Comparison of ENCODE assay signal across 8 mouse cellular contexts in the genomic region with DNA sequence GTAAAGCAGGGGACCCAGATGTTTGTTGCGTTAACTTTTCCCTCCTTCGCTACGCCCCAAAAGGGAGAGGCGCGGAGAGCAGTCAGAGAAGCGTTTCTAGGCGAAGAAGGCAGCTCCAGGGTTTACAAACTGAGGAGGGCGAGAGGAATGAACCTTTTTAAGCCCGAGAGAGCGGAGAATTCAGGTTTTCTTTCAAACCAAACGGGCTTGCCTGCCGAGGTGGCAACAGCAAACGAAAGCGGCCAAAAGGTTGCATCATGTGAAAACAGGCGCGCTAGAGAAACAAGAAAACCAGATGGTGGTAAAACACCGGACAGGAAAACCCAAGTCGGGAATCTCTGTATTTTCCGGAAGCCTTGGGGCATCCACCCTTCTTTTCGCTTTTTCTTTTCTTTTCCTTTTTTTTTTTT. TPM values are rescaled to one million over a fixed set of nuclear protein-coding genes. Genes with fewer than 3 reads are reported as not detected.
DNase-seq lines count a peak whose midpoint lies in the region; ATAC-seq and TF ChIP-seq lines count a peak whose summit lies in the region.

No protein-coding gene starts in this region.

- ATAC-seq in embryonic facial prominence, embryonic 14.5 days (ENCODE audit: low read depth), result no peak
- no peak for ATAC-seq in hindbrain, embryonic 13.5 days (ENCODE audit: low FRiP score)
- ATAC-seq in stomach, postnatal 0 days (ENCODE audit: low FRiP score, low TSS enrichment), result no peak

- H3K9me3 ChIP-seq in MEL (replicated peaks; ENCODE audit: insufficient read depth, low read length), result no peaks in the 10 kb centered on the region
- no peaks in the 10 kb centered on the region for H3K9me3 ChIP-seq in embryonic facial prominence, embryonic 14.5 days (ENCODE audit: control insufficient read depth, low read length)
- H3K9me3 ChIP-seq in hindbrain, embryonic 13.5 days, result no peaks in the 10 kb centered on the region
- no peaks in the 10 kb centered on the region for H3K9me3 ChIP-seq in stomach, postnatal 0 days (ENCODE audit: control insufficient read depth, low read length)

- no peak for TF ChIP-seq CTCF in MEL (IDR thresholded peaks at IDR 0.05 in 2 of 3, conservative IDR thresholded peaks at IDR 0.05 in 1 of 3; ENCODE audit: control insufficient read depth in 1 of 3, insufficient read depth in 1 of 3, low read depth in 2 of 3, low read length in 3 of 3, poor library complexity in 1 of 3, severe bottlenecking in 1 of 3)
- TF ChIP-seq CTCF in stomach, postnatal 0 days (IDR thresholded peaks at IDR 0.05; ENCODE audit: low read depth), result no peak

- peak in 1 of 2 experiments; percentile 42; a peak in 2 of 4 replicates for TF ChIP-seq POLR2A in MEL (IDR thresholded peaks at IDR 0.05; ENCODE audit: control insufficient read depth in 1 of 2, insufficient read depth in 1 of 2, low read depth in 1 of 2, low read length in 2 of 2, poor library complexity in 1 of 2)

- H3K9ac ChIP-seq in MEL (ENCODE audit: control insufficient read depth, low read depth, low read length, poor library complexity, severe bottlenecking), result peak overlapping the region; percentile 95
- H3K9ac ChIP-seq in embryonic facial prominence, embryonic 14.5 days (ENCODE audit: low read depth, low read length), result peak overlapping the region; percentile 93
- peak overlapping the region; percentile 94 for H3K9ac ChIP-seq in hindbrain, embryonic 13.5 days
- H3K9ac ChIP-seq in stomach, postnatal 0 days (ENCODE audit: low read length), result peak overlapping the region; percentile 93

- H3K36me3 ChIP-seq in MEL (ENCODE audit: control insufficient read depth in 1 of 2, insufficient read depth in 2 of 2, low read length in 2 of 2) (peaks cover 6 to 28% of the 10 kb centered on the region in 2 experiments), macrophage (ENCODE audit: inconsistent target) (no peaks in the 10 kb centered on the region)
- H3K36me3 ChIP-seq in embryonic facial prominence, embryonic 14.5 days (ENCODE audit: control insufficient read depth, insufficient read depth, low read length), result no peaks in the 10 kb centered on the region
- H3K36me3 ChIP-seq in hindbrain, embryonic 13.5 days, result no peaks in the 10 kb centered on the region
- no peaks in the 10 kb centered on the region for H3K36me3 ChIP-seq in stomach, postnatal 0 days (ENCODE audit: control insufficient read depth, insufficient read depth, low read length)

- H3K4me3 ChIP-seq in MEL (ENCODE audit: control insufficient read depth in 1 of 2, insufficient read depth in 1 of 2, low read depth in 2 of 2, low read length in 2 of 2), result peak overlapping the region; percentile 78 to 93
- peak overlapping the region; percentile 94 for H3K4me3 ChIP-seq in embryonic facial prominence, embryonic 14.5 days (ENCODE audit: low read depth, low read length)
- H3K4me3 ChIP-seq in hindbrain, embryonic 13.5 days, result peak overlapping the region; percentile 81
- H3K4me3 ChIP-seq in macrophage (ENCODE audit: inconsistent target), result peak overlapping the region; percentile 92
- peak overlapping the region; percentile 93 for H3K4me3 ChIP-seq in stomach, postnatal 0 days (ENCODE audit: low read depth, low read length)

- no peak for TF ChIP-seq RAD21 in MEL (IDR thresholded peaks at IDR 0.05; ENCODE audit: low read depth, low read length)

- DNase-seq in kidney, adult 18-20 months, result peak; percentile 43
- no peak for DNase-seq in kidney, adult 11 months
- peak; percentile 79 for DNase-seq in MEL (ENCODE audit: low read depth, low spot score)
- DNase-seq in embryonic facial prominence, embryonic 14.5 days (ENCODE audit: low spot score), result peak; percentile 62
- DNase-seq in stomach, postnatal 0 days (ENCODE audit: low spot score), result peak; percentile 45
- no peak for DNase-seq in left cerebral cortex, postnatal 4 days

- intact Hi-C loops in left cerebral cortex, postnatal 4 days (cut with DNase I), result loop anchor here (10.0 kb wide), 1 partner anchor 47 kb away; no protein-coding TSS in a partner anchor

- H3K27ac ChIP-seq in MEL (ENCODE audit: control insufficient read depth, low read depth, low read length), result peak overlapping the region; percentile 85
- peak overlapping the region; percentile 96 for H3K27ac ChIP-seq in embryonic facial prominence, embryonic 14.5 days (replicated peaks; ENCODE audit: low read depth, low read length)
- peak overlapping the region; percentile 96 for H3K27ac ChIP-seq in hindbrain, embryonic 13.5 days
- peak overlapping the region; percentile 84 for H3K27ac ChIP-seq in macrophage
- peak overlapping the region; percentile 99 for H3K27ac ChIP-seq in stomach, postnatal 0 days (replicated peaks)

- WGBS in embryonic facial prominence, embryonic 14.5 days, result 1% methylated on average over 19 of the region's 20 CpGs
- under 1% methylated on average over 20 of the region's 20 CpGs for WGBS in hindbrain, embryonic 13.5 days
- WGBS in macrophage (ENCODE audit: missing documents), result under 1% methylated on average over 19 of the region's 20 CpGs
- under 1% methylated on average over 20 of the region's 20 CpGs for WGBS in stomach, postnatal 0 days

- H3K79me2 ChIP-seq in MEL (ENCODE audit: control insufficient read depth, insufficient read depth, low read length, poor library complexity) (peaks cover 52% of the 10 kb centered on the region), macrophage (ENCODE audit: inconsistent target) (peaks cover 57% of the 10 kb centered on the region)

- H3K27me3 ChIP-seq in MEL (ENCODE audit: control insufficient read depth in 1 of 2, insufficient read depth in 2 of 2, low read length in 2 of 2), result no peaks in the 10 kb centered on the region
- no peaks in the 10 kb centered on the region for H3K27me3 ChIP-seq in embryonic facial prominence, embryonic 14.5 days (replicated peaks; ENCODE audit: control insufficient read depth, insufficient read depth, low read length)
- H3K27me3 ChIP-seq in hindbrain, embryonic 13.5 days, result peaks cover 21% of the 10 kb centered on the region
- no peaks in the 10 kb centered on the region for H3K27me3 ChIP-seq in stomach, postnatal 0 days (ENCODE audit: control insufficient read depth, insufficient read depth, low read length)

- H3K4me1 ChIP-seq in MEL (ENCODE audit: control insufficient read depth in 1 of 2, insufficient read depth in 2 of 2, low read length in 2 of 2), result peaks cover 22 to 28% of the 10 kb centered on the region in 2 experiments
- peaks cover 41% of the 10 kb centered on the region for H3K4me1 ChIP-seq in embryonic facial prominence, embryonic 14.5 days (ENCODE audit: control insufficient read depth, insufficient read depth, low read length)
- peaks cover 59% of the 10 kb centered on the region for H3K4me1 ChIP-seq in hindbrain, embryonic 13.5 days (replicated peaks)
- H3K4me1 ChIP-seq in stomach, postnatal 0 days (replicated peaks; ENCODE audit: control insufficient read depth, insufficient read depth), result 0 out of 2 replicates have a peak, but pooled peaks cover 2% of the 10 kb centered on the region

- H3K4me2 ChIP-seq in embryonic facial prominence, embryonic 14.5 days (ENCODE audit: low read depth, low read length), result peak overlapping the region; percentile 75
- peak overlapping the region; percentile 80 for H3K4me2 ChIP-seq in hindbrain, embryonic 13.5 days
- peak overlapping the region; percentile 68 for H3K4me2 ChIP-seq in stomach, postnatal 0 days (replicated peaks; ENCODE audit: low read depth)

- 0 out of 4 replicates have a peak, but pooled peaks of 1 of the 2 experiments have one; percentile 21 for TF ChIP-seq EP300 in MEL (IDR thresholded peaks at IDR 0.05; ENCODE audit: low read depth in 1 of 2, low read length in 2 of 2)
- TF ChIP-seq EP300 in stomach, postnatal 0 days (optimal IDR thresholded peaks at IDR 0.05), result no peak

TF ChIP-seq in MEL, 35 proteins besides CTCF, POLR2A, EP300 and RAD21 (continues in another document):
- peak; percentile 42; the same call in 1 of the 2 replicates for TF ChIP-seq JUND (IDR thresholded peaks at IDR 0.05; ENCODE audit: low read depth, low read length)
- 0 out of 2 replicates have a peak, but pooled peaks have one; percentile 32 for TF ChIP-seq TCF12 (IDR thresholded peaks at IDR 0.05; ENCODE audit: low read depth, low read length)
- no peak for TF ChIP-seq CHD2 (IDR thresholded peaks at IDR 0.05; ENCODE audit: low read length)
- TF ChIP-seq MAZ (IDR thresholded peaks at IDR 0.05; ENCODE audit: low read depth, low read length), result 0 out of 2 replicates have a peak, but pooled peaks have one; percentile 69
- no peak for TF ChIP-seq SMC3 (IDR thresholded peaks at IDR 0.05; ENCODE audit: low read depth, low read length)
- TF ChIP-seq MYB (IDR thresholded peaks at IDR 0.05; ENCODE audit: low read depth, low read length), result no peak
- 0 out of 2 replicates have a peak, but pooled peaks have one; percentile 42 for TF ChIP-seq ETS1 (IDR thresholded peaks at IDR 0.05; ENCODE audit: low read depth, low read length)
- TF ChIP-seq HCFC1 (IDR thresholded peaks at IDR 0.05; ENCODE audit: low read depth, low read length), result 0 out of 2 replicates have a peak, but pooled peaks have one; percentile 40
- peak; percentile 79; the same call in 1 of the 2 replicates for TF ChIP-seq MAX (IDR thresholded peaks at IDR 0.05; ENCODE audit: low read length)
- TF ChIP-seq E2F4 (IDR thresholded peaks at IDR 0.05; ENCODE audit: borderline replicate concordance, low read depth, low read length), result peak; percentile 54; the same call in 1 of the 2 replicates
- no peak for TF ChIP-seq GABPA (IDR thresholded peaks at IDR 0.05; ENCODE audit: low read depth, low read length)
- no peak; the same call in 1 of the 2 replicates for TF ChIP-seq POLR2AphosphoS2 (IDR thresholded peaks at IDR 0.05; ENCODE audit: low read length)
- TF ChIP-seq POLR2AphosphoS5 (IDR thresholded peaks at IDR 0.05; ENCODE audit: borderline replicate concordance, low read depth, low read length), result no peak
- no peak for TF ChIP-seq BHLHE40 (IDR thresholded peaks at IDR 0.05; ENCODE audit: borderline replicate concordance, low read depth, low read length)

RNA-seq across cellular contexts. Expression of gene Clic4, which starts 1.2 kb away (rescaled TPM):
- 32.9 and 51.1 TPM in 2 replicates for total RNA-seq in MEL (2012; rRNA removed)
- polyA plus RNA-seq in MEL (2012; ENCODE audit: insufficient read depth in 1 of 2, insufficient read length in 2 of 2, low read depth in 1 of 2, low replicate concordance in 2 of 2, missing spikeins in 1 of 2) (100 to 1,000 TPM in 1 of 2 experiments, 10 to 100 TPM in 1; 83.8 to 274 TPM), macrophage (2018) (149 to 188 TPM (median 173 TPM) in 3 replicates)
- polyA plus RNA-seq in embryonic facial prominence, embryonic 14.5 days (2014; fragmentation: Nextera tagmentation; extraction: Ambion mirVana), result 97.5 and 100 TPM in 2 replicates
- polyA plus RNA-seq in hindbrain, embryonic 13.5 days (2015; fragmentation: Nextera tagmentation; extraction: Ambion mirVana), result 83.5 and 84.7 TPM in 2 replicates
- total RNA-seq in macrophage (2018; cell fraction: chromatin; rRNA removed), result 1,000 to 10,000 TPM in 4 of 26 experiments, 100 to 1,000 TPM in 12, 10 to 100 TPM in 10; 44.7 to 1,202 (median 255) TPM
- 1,000 to 10,000 TPM in 1 of 26 experiments, 100 to 1,000 TPM in 25; 181 to 1,494 (median 243) TPM for total RNA-seq in macrophage (2018; cell fraction: cytosol; rRNA removed)
- total RNA-seq in macrophage (2018; cell fraction: nucleus; rRNA removed), result 1,000 to 10,000 TPM in 4 of 26 experiments, 100 to 1,000 TPM in 21, 10 to 100 TPM in 1; 96.8 to 1,122 (median 483) TPM
- 69.2 and 73.6 TPM in 2 replicates for polyA plus RNA-seq in stomach, postnatal 0 days (2015; fragmentation: Nextera tagmentation; extraction: Ambion mirVana)
- total RNA-seq in left cerebral cortex, postnatal 4 days (2021), result 10 to 100 TPM; 27.6 to 27.8 TPM

Comparison
In these comparisons a context has a peak if more than half of its experiments do, and no peak if none do; other contexts are left out.
1. DNase-seq: peak in kidney, adult 18-20 months (single experiment), MEL (single experiment), embryonic facial prominence, embryonic 14.5 days (single experiment) and stomach, postnatal 0 days (single experiment); none in kidney, adult 11 months (single experiment) and left cerebral cortex, postnatal 4 days (single experiment).
2. Peak in every context shown above with its lines, with median percentiles within 50 percentile points of each other: H3K27ac ChIP-seq, H3K4me3 ChIP-seq, H3K9ac ChIP-seq and H3K4me2 ChIP-seq.